Mouse (Mus musculus) lung, embryonic 14.5 days (tissue): ENCODE measurements at regions not wholly inside any gene's neighbourhood (a gene's known extent, or its start where the extent isn't known, plus 50 kb on each side); places are given as distances from the start of the nearest gene placed in this dataset.

Source experiments
- ATAC-seq: fragments of 200-750 bp; cut with Nextera tagmentation; 2 replicates; pipeline ENCODE4 v1.8.0; 2017; ENCODE audit warnings: mild to moderate bottlenecking, moderate TSS enrichment, moderate library complexity; ENCODE audit not compliant: insufficient read depth
- DNase-seq: peaks from one replicate; pipeline ENCODE4 v3.0.0-alpha.2; 2015
- H3K27ac ChIP-seq: fragments of 300-500 bp; sonication (generic); 2 replicates; pipeline ENCODE4 v1.5.1; 2014; ENCODE audit warnings: low read depth, mild to moderate bottlenecking, moderate library complexity
- H3K27me3 ChIP-seq: fragments of 300-500 bp; sonication (generic); 2 replicates; pipeline ENCODE4 v1.6.1; 2014; ENCODE audit warnings: low read length, control low read depth; ENCODE audit not compliant: insufficient read depth
- H3K36me3 ChIP-seq: fragments of 300-500 bp; sonication (generic); 2 replicates; pipeline ENCODE4 v1.6.1; 2014; ENCODE audit warnings: control low read depth; ENCODE audit not compliant: insufficient read depth
- H3K4me1 ChIP-seq: fragments of 300-500 bp; sonication (generic); 2 replicates; pipeline ENCODE4 v1.6.1; 2014; ENCODE audit warnings: antibody characterized with exemption, control low read depth; ENCODE audit not compliant: insufficient read depth
- H3K4me2 ChIP-seq: fragments of 300-500 bp; sonication (generic); 2 replicates; pipeline ENCODE4 v1.6.1; 2014; ENCODE audit warnings: mild to moderate bottlenecking
- H3K4me3 ChIP-seq: fragments of 300-500 bp; sonication (generic); 2 replicates; pipeline ENCODE4 v1.5.1; 2014; ENCODE audit warnings: low read depth, low read length
- H3K9ac ChIP-seq: fragments of 300-500 bp; sonication (generic); 2 replicates; pipeline ENCODE4 v1.6.1; 2014
- H3K9me3 ChIP-seq: fragments of 300-500 bp; sonication (generic); 2 replicates; pipeline ENCODE4 v1.6.1; 2016; ENCODE audit warnings: low read depth, low read length, control low read depth
- CTCF ChIP-seq: IDR thresholded peaks from 2 replicates; pipeline ENCODE4 v1.5.1; 2016; ENCODE audit warnings: antibody characterized with exemption, low read depth
- WGBS: fragments of 180-500 bp; shearing (Covaris S2); extraction: QIAGEN DNeasy Blood & Tissue Kit; methylation state at CpG from one replicate; pipeline ENCODE4 v1.1.7; 2014; 5-methylcytosine and 5-hydroxymethylcytosine counted together

GRCm38 (mm10) chr10:123800067-123800691 lies 536.4 kb downstream of the Fam19a2 start:
- Histone ChIP-seq H3K4me3 (no peak overlapping the region), H3K4me2 (no peak overlapping the region), H3K9ac (no peak overlapping the region), H3K4me1 (no peaks in the 10 kb centered on the region), H3K27me3 (no peaks in the 10 kb centered on the region), H3K36me3 (no peaks in the 10 kb centered on the region), H3K27ac (no peak overlapping the region), H3K9me3 (no peaks in the 10 kb centered on the region)
- TF ChIP-seq CTCF = no peak
- DNase-seq = peak; percentile 23
- peak; percentile 62; the same call in 1 of the 2 replicates for ATAC-seq
- WGBS = 55% methylated on average over 18 of the region's 18 CpGs

- DNase-seq (no peak), ATAC-seq (no peak)
- H3K4me2 ChIP-seq = no peak overlapping the region
Observed at GRCm38 (mm10) chr10:123800692-123801528, 537.1 kb downstream of the Fam19a2 start.

GRCm38 (mm10) chr10:123810882-123811281 lies 547.1 kb downstream of the Fam19a2 start:
- Histone ChIP-seq H3K4me2 (no peak overlapping the region), H3K36me3 (no peaks in the 10 kb centered on the region), H3K27me3 (no peaks in the 10 kb centered on the region), H3K4me3 (no peak overlapping the region), H3K27ac (no peak overlapping the region), H3K9ac (no peak overlapping the region), H3K4me1 (no peaks in the 10 kb centered on the region), H3K9me3 (no peaks in the 10 kb centered on the region)
- DNase-seq (no peak), ATAC-seq (no peak)
- WGBS = 77% methylated on average over 9 of the region's 9 CpGs
- no peak for TF ChIP-seq CTCF

More at GRCm38 (mm10) chr10:123800692-123801528, 537.1 kb downstream of the Fam19a2 start:
- no peak for TF ChIP-seq CTCF
- H3K27me3 ChIP-seq = no peaks in the 10 kb centered on the region
- H3K4me1 ChIP-seq = no peaks in the 10 kb centered on the region
- 77% methylated on average over 17 of the region's 17 CpGs for WGBS
- H3K4me3 ChIP-seq = no peak overlapping the region
- H3K27ac ChIP-seq = no peak overlapping the region
- H3K9ac ChIP-seq = no peak overlapping the region
- no peaks in the 10 kb centered on the region for H3K36me3 ChIP-seq
- no peaks in the 10 kb centered on the region for H3K9me3 ChIP-seq

DNA sequence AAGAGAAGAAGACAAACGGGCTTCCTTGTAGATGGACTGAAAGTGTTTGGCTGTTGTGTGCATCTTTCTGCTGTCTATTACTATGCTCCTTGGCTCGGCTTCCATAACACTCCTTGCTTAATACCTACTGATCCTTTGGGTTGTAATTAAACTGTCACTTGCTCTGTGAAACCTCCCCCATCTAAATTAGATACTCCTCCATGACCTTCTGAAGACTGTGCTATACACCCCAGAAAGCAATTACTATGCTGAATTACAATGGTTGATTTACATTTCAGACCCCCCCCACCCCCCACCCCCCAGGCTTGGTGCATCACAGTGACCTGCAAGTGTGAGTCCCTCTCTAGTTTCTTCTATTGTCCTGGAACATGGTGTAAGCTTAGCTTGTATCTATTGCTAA lies 549.3 kb downstream of the Fam19a2 start:
- Histone ChIP-seq H3K36me3 (no peaks in the 10 kb centered on the region), H3K27me3 (no peaks in the 10 kb centered on the region), H3K9me3 (no peaks in the 10 kb centered on the region), H3K27ac (no peak overlapping the region), H3K4me1 (no peaks in the 10 kb centered on the region), H3K4me2 (no peak overlapping the region), H3K4me3 (no peak overlapping the region), H3K9ac (no peak overlapping the region)
- 81% methylated on average over 2 of the region's 2 CpGs for WGBS
- DNase-seq (no peak), ATAC-seq (no peak)
- no peak for TF ChIP-seq CTCF

DNA sequence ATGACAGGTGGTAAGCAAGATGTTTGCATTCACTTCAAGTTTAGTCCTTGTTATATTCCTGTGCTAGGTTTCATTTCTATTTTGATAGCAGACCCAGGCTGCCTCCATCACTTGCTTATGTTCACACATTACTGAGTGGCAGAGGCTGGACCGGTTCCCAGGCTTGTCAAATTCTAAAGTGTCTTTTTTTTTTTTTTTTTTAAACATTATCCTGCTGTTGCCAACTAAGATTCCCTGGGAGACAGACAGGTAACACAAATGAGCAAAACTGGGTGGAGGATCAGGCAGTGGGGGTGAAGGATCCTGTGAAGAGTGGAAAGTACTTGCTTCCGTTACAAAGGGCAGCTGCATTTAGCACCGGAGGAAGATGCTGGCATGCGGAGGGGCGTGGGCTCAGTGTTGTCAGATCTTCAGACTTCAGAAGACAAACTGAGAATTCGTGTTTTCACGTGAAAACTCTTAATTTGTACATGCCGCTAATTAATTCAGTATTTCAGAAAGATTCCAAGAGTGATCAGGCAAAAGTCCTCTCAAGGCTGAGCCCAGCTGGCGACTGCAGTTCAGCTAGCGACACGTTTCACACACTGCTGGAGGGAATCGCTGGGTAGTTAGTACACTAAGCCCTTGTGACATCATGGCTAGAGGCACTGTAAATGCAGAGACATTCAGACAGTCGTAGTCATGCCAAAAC lies 576.4 kb downstream of the Fam19a2 start:
- DNase-seq (peak; percentile 13), ATAC-seq (no peak)
- Histone ChIP-seq H3K27me3 (no peaks in the 10 kb centered on the region), H3K9ac (no peak overlapping the region), H3K36me3 (no peaks in the 10 kb centered on the region), H3K27ac (no peak overlapping the region), H3K9me3 (no peaks in the 10 kb centered on the region), H3K4me3 (no peak overlapping the region), H3K4me1 (no peaks in the 10 kb centered on the region), H3K4me2 (no peak overlapping the region)
- no peak for TF ChIP-seq CTCF
- 26% methylated on average over 13 of the region's 13 CpGs for WGBS

DNA sequence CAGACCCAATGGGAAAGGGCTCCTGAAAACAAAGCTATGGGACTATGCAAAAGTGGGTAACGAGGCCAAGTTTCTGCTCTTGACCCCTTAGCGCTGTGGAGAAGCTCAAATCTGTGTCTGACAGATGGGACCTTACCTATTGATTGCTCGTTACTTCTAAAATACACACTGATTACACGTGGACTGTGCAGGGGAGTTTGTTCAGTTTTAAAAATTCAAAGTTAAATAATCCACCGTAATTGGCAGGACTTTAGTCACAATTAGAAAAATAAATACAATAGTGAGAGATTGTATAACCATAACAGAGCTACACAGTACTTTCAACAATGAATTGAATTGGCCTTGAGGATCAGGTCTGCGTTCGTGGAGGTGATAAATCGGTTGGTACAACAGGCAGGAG lies 578.3 kb downstream of the Fam19a2 start:
- Histone ChIP-seq H3K9me3 (no peaks in the 10 kb centered on the region), H3K4me2 (no peak overlapping the region), H3K4me1 (no peaks in the 10 kb centered on the region), H3K27ac (no peak overlapping the region), H3K4me3 (no peak overlapping the region), H3K9ac (no peak overlapping the region), H3K27me3 (no peaks in the 10 kb centered on the region), H3K36me3 (no peaks in the 10 kb centered on the region)
- no peak for TF ChIP-seq CTCF
- ATAC-seq = no peak
- DNase-seq = no peak
- 73% methylated on average over 8 of the region's 8 CpGs for WGBS

DNA sequence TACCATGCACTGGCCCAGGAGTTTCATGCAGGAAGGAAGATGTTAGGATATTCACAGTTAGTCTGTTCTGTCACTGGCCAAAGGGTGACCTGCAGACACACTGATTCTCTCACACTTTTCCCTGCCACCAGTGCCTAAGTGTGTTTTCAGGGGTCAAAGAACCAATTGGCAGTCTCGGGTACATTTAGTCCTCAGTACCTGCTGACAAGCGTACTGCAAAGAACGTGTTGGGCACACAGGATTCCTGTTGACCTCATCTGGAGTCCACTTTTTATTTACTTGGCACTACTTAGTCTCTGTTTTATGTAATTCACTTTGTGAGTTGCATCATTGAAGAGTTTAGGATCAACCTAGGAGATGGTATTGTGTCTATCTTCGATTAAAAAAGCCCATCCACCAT lies 579.8 kb downstream of the Fam19a2 start:
- H3K9me3 ChIP-seq = no peaks in the 10 kb centered on the region
- no peaks in the 10 kb centered on the region for H3K27me3 ChIP-seq
- TF ChIP-seq CTCF = no peak
- H3K27ac ChIP-seq = no peak overlapping the region
- H3K4me1 ChIP-seq = no peaks in the 10 kb centered on the region
- H3K4me3 ChIP-seq = no peak overlapping the region
- WGBS = 75% methylated on average over 4 of the region's 4 CpGs
- H3K36me3 ChIP-seq = no peaks in the 10 kb centered on the region
- DNase-seq (no peak), ATAC-seq (no peak)
- H3K4me2 ChIP-seq = no peak overlapping the region
- H3K9ac ChIP-seq = no peak overlapping the region
